Mouse (Mus musculus) ES-E14 (cell line): ENCODE results near the gene Smim20. TPM values are rescaled to one million over a fixed set of nuclear protein-coding genes. Genes with fewer than 3 reads are reported as not detected.

Source experiments
- DNase-seq: peaks from one replicate; pipeline ENCODE4 v3.0.0-alpha.2; 2013; ENCODE audit warnings: low read depth, low spot score
- H3K27ac ChIP-seq: 2 replicates; pipeline ENCODE4 v1.5.1; 2012; ENCODE audit warnings: low read depth, mild to moderate bottlenecking, low read length, moderate library complexity, mixed read lengths; ENCODE audit not compliant: poor library complexity, insufficient read depth, severe bottlenecking
- H3K36me3 ChIP-seq: 2 replicates; pipeline ENCODE4 v1.6.1; 2012; ENCODE audit warnings: mild to moderate bottlenecking, low read length, moderate library complexity, mixed read lengths; ENCODE audit not compliant: control insufficient read depth, poor library complexity, insufficient read depth, severe bottlenecking
- H3K4me1 ChIP-seq, 2 experiments: fragments of 150-350 bp in 1 of 2; sonication (generic) in 1 of 2; 2 replicates each; pipeline ENCODE4 v1.6.1; 2012; ENCODE audit warnings: low read length in 2 of 2, mild to moderate bottlenecking in 1 of 2, mixed read lengths in 1 of 2; ENCODE audit not compliant: control insufficient read depth in 2 of 2, insufficient read depth in 2 of 2, poor library complexity in 1 of 2
- H3K4me3 ChIP-seq, 2 experiments: fragments of 150-350 bp in 1 of 2; sonication (generic) in 1 of 2; 2 replicates each; pipeline ENCODE4 v1.5.1; 2012; ENCODE audit warnings: low read length in 2 of 2, low read depth in 1 of 2, mild to moderate bottlenecking in 1 of 2, mixed read lengths in 1 of 2; ENCODE audit not compliant: insufficient read depth in 1 of 2, poor library complexity in 1 of 2, severe bottlenecking in 1 of 2
- H3K9ac ChIP-seq: 2 replicates; pipeline ENCODE4 v1.6.1; 2012; ENCODE audit warnings: low read depth, mild to moderate bottlenecking, low read length, mixed read lengths; ENCODE audit not compliant: poor library complexity, insufficient read depth, severe bottlenecking
- H3K9me3 ChIP-seq: fragments of 150-350 bp; sonication (generic); 2 replicates; pipeline ENCODE4 v1.6.1; 2012; ENCODE audit warnings: low read depth, mild to moderate bottlenecking, low read length; ENCODE audit not compliant: control insufficient read depth, insufficient read depth
- CHD2 ChIP-seq: IDR thresholded peaks from 2 replicates; pipeline ENCODE4 v1.6.1; 2014; ENCODE audit warnings: mild to moderate bottlenecking, low read depth, low read length, inconsistent platforms
- HCFC1 ChIP-seq: IDR thresholded peaks from 2 replicates; pipeline ENCODE4 v1.6.1; 2012; ENCODE audit warnings: low read length, inconsistent platforms, borderline replicate concordance; ENCODE audit not compliant: insufficient read depth
- MAFK ChIP-seq: IDR thresholded peaks from 2 replicates; pipeline ENCODE4 v1.6.1; 2014; ENCODE audit warnings: mild to moderate bottlenecking, low read depth, low read length, inconsistent platforms; ENCODE audit not compliant: insufficient read depth
- ZC3H11A ChIP-seq: IDR thresholded peaks from 2 replicates; pipeline ENCODE4 v1.6.1; 2012; ENCODE audit warnings: low read depth, mild to moderate bottlenecking, inconsistent platforms, low read length, borderline replicate concordance
- ZNF384 ChIP-seq: IDR thresholded peaks from 2 replicates; pipeline ENCODE4 v1.6.1; 2012; ENCODE audit warnings: low read depth, low read length, inconsistent platforms
- in situ Hi-C, 2 experiments: fragments of 600-800 bp; cut with MboI; formaldehyde crosslinking; loops; one replicate each; pipeline ENCODE4 v1.15.1; 2025; ENCODE audit warnings: low sequenced_read_pairs in 2 of 2, inconsistent platforms in 1 of 2; ENCODE audit not compliant: unreplicated experiment in 2 of 2
- total RNA-seq: library from RNA; depleted of rRNA; stranded (reverse); fragments of 300-350 nt; gene quantifications from 2 replicates; pipeline ENCODE4 v1.2.3, GENCODE M21; 2012

Smim20 gene
- total RNA-seq, 1 experiment, result 36.1 TPM

GRCm38 (mm10) chr5:53302895-53303670, 36.2 kb downstream of the Smim20 start:
- TF ChIP-seq ZC3H11A (no peak), ZNF384 (no peak), MAFK (no peak), HCFC1 (no peak), CHD2 (no peak)
- no peaks in the 10 kb centered on the region for H3K36me3 ChIP-seq
- H3K27ac ChIP-seq, result no peak overlapping the region
- H3K4me3 ChIP-seq, result no peak overlapping the region
- no peak for DNase-seq
- H3K4me1 ChIP-seq, result no peaks in the 10 kb centered on the region
- no peaks in the 10 kb centered on the region for H3K9me3 ChIP-seq
- in situ Hi-C loops, result loop anchor here in 1 of 2 experiments (25.0 kb wide), 1 partner anchor 809 kb away; no protein-coding TSS in a partner anchor
- no peak overlapping the region for H3K9ac ChIP-seq

DNA sequence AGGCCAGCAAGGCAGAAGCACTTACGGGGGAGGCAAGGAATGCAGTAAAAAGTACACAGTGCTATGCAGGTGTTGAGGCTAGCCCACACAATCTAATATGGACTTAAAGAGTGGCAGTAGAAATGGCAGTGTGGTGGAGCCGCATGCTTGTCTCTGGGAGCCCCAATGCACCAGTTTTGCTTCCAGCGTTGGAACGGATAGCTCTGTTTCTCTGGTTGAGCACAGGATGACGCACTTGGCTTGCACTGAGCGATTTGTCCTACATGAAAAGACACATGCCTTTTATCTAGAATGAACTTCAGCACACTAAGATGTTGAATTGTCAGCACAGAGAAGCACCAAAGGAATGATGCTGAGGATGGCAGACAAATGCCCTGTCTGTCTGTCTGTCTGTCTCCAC, 37.1 kb downstream of the Smim20 start:
- no peak for DNase-seq
- no peaks in the 10 kb centered on the region for H3K9me3 ChIP-seq
- no peak for TF ChIP-seq ZNF384
- no peak for TF ChIP-seq CHD2
- no peak for TF ChIP-seq MAFK
- TF ChIP-seq HCFC1, result no peak
- no peak for TF ChIP-seq ZC3H11A
- in situ Hi-C loops, result loop anchor here in 1 of 2 experiments (25.0 kb wide), 1 partner anchor 808 kb away; no protein-coding TSS in a partner anchor
- no peaks in the 10 kb centered on the region for H3K4me1 ChIP-seq
- no peak overlapping the region for H3K27ac ChIP-seq
- no peak overlapping the region for H3K9ac ChIP-seq
- no peak overlapping the region for H3K4me3 ChIP-seq
- H3K36me3 ChIP-seq, result no peaks in the 10 kb centered on the region

- no peak overlapping the region for H3K27ac ChIP-seq
- TF ChIP-seq HCFC1, result no peak
- TF ChIP-seq MAFK, result no peak
- TF ChIP-seq ZNF384, result no peak
- no peak for TF ChIP-seq ZC3H11A
- no peak for TF ChIP-seq CHD2
- no peak overlapping the region for H3K9ac ChIP-seq
- H3K4me3 ChIP-seq, result no peak overlapping the region
- no peaks in the 10 kb centered on the region for H3K4me1 ChIP-seq
- no peak for DNase-seq
- in situ Hi-C loops, result loop anchor here in 1 of 2 experiments (25.0 kb wide), 1 partner anchor 807 kb away; no protein-coding TSS in a partner anchor
- no peaks in the 10 kb centered on the region for H3K9me3 ChIP-seq
- no peaks in the 10 kb centered on the region for H3K36me3 ChIP-seq
These were observed 38.1 kb downstream of the Smim20 start for GRCm38 (mm10) chr5:53304936-53305335.

DNA sequence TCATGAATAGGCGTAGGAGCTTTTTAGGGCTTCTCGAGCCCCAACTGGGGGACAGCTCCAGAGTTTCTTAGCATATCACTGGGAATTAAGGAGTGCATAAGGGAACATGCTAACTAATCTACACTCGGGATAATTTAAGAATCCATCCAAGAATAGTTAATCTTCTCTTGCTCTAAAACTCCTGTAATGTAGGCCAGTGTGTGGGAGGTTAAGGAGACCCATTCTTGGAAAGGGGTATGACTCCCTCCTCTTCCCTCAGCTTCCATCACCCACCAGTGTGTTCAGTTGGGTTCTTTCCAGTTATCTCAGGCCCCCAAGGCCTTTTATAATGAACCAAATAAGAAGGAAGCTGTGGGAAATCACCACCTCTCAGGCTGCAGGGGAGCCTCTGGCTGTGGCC, 40.0 kb downstream of the Smim20 start:
- no peak for DNase-seq
- H3K36me3 ChIP-seq, result no peaks in the 10 kb centered on the region
- H3K9me3 ChIP-seq, result no peaks in the 10 kb centered on the region
- TF ChIP-seq HCFC1 (no peak), CHD2 (no peak), MAFK (no peak), ZNF384 (no peak)
- H3K4me1 ChIP-seq, result no peaks in the 10 kb centered on the region
- no peak overlapping the region for H3K4me3 ChIP-seq
- in situ Hi-C loops, result loop anchor here in 1 of 2 experiments (25.0 kb wide), 1 partner anchor 805 kb away; no protein-coding TSS in a partner anchor
- H3K27ac ChIP-seq, result no peak overlapping the region
- H3K9ac ChIP-seq, result no peak overlapping the region
